Mouse (Mus musculus): Measurements from ENCODE around the gene Cd300c2. TPM values are rescaled to one million over a fixed set of nuclear protein-coding genes. Genes with fewer than 3 reads are reported as not detected.
A peak's percentile ranks its signal among the peaks of the same experiment; 100 is the strongest.

Cd300c2 gene
- polyA plus RNA-seq, 1 experiment from 2014 or later: 0.14 TPM

DNA sequence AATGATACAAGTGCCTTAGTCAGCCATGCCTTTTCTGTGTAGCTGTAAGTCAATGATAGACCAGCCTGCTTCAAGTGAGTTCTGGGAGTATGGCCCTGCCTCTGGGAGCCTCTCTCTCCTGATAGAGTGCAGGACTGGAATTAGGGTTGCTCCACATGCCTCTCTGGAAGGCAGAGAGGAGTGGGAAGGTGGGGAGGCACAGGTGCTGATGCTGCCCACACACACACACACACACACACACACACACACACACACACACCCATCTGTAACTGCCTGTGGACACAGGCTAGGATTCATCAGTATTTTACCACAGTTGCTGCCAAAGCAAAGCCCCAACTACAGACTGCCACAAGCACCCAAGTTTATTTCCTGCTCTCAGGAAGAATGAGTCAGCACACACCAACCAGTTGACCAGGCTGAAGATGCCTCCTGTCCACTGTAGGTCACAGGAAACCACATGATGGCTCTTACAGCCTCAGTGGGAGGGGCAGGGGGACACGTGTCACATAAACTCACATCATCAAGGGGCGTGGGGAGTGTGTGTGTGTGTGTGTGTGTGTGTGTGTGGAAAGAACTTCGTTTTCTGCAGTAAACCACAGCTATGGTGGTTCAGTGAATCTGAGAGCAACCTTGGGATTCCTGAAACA is 36.4 kb downstream of the Cd300c2 start:
- DNase-seq (ENCODE audit: low read depth, low spot score) (no peak), ATAC-seq (peak; percentile 57)
- CTCF ChIA-PET: no interaction called here
- H3K27me3 ChIP-seq: no peaks in the 10 kb centered on the region
- POLR2A ChIA-PET: no interaction called here
- in situ Hi-C loops (cut with MboI; ENCODE audit: low pct_unique_long_range_greater_than_20kb): no loop called here
- no peak for TF ChIP-seq CTCF (IDR thresholded peaks at IDR 0.05)

DNA sequence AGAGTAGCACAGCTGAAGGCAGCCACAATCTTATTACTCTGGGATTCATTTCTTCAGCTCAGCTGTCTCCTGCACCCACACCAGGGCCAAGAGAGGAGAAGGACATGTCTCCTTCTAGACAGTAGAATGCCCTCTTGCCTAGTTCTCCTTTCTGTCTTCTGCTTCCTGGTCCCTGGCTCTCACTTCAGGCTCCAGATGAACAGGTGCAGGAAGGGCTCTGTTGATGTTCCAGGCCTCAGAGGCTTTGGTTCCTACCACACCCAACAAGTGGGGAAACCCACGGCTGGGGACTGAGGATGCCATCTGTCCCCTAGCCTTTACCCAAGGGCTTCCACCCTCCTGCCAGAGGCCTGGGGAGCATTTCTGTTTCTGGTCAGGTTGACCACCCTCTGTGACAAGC is 41.3 kb downstream of the Cd300c2 start:
- H3K27me3 ChIP-seq: no peaks in the 10 kb centered on the region
- ChIA-PET POLR2A (no interaction called here), CTCF (no interaction called here)
- DNase-seq (ENCODE audit: low read depth, low spot score) (no peak), ATAC-seq (no peak)
- no peak for TF ChIP-seq CTCF (IDR thresholded peaks at IDR 0.05)
- in situ Hi-C loops (cut with MboI; ENCODE audit: low pct_unique_long_range_greater_than_20kb): no loop called here

Other genes with a start within 250 kb of the Cd300c2 start
- gene Kif19a, start 236.5 kb downstream of the Cd300c2 start, polyA plus RNA-seq (2021): 0.49 TPM
- gene Btbd17, start 205.9 kb downstream of the Cd300c2 start, polyA plus RNA-seq (2021): 0.45 TPM
- gene Gpr142, start 203.0 kb downstream of the Cd300c2 start, polyA plus RNA-seq (2021): 0.12 TPM
- gene Gprc5c, start 150.7 kb downstream of the Cd300c2 start, polyA plus RNA-seq (2021): 234 TPM
- gene Cd300a, start 111.8 kb downstream of the Cd300c2 start, polyA plus RNA-seq (2021): 0.78 TPM
- 0.03 TPM for gene Cd300lb, start 67.5 kb downstream of the Cd300c2 start, polyA plus RNA-seq (2021)
- gene Cd300c, start 32.7 kb downstream of the Cd300c2 start, polyA plus RNA-seq (2021): not detected
- 0.08 TPM for gene Cd300ld, start 12.0 kb downstream of the Cd300c2 start, polyA plus RNA-seq (2021)
- gene Cd300ld2, start 14.3 kb upstream of the Cd300c2 start, polyA plus RNA-seq (2021): not detected
- not detected for gene Cd300ld4, start 25.1 kb upstream of the Cd300c2 start, polyA plus RNA-seq (2021)
- gene Cd300ld5, start 35.9 kb upstream of the Cd300c2 start, polyA plus RNA-seq (2021): not detected
- not detected for gene Cd300ld3, start 46.5 kb upstream of the Cd300c2 start, polyA plus RNA-seq (2021)
- 0.04 TPM for gene Cd300e, start 60.3 kb upstream of the Cd300c2 start, polyA plus RNA-seq (2021)
- gene Rab37, start 89.6 kb upstream of the Cd300c2 start, polyA plus RNA-seq (2021): 0.35 TPM
- not detected for gene Cd300lf, start 132.1 kb upstream of the Cd300c2 start, polyA plus RNA-seq (2021)
- gene Slc9a3r1, start 161.5 kb upstream of the Cd300c2 start, polyA plus RNA-seq (2021): 98.7 TPM
- gene Tmem104, start 185.6 kb upstream of the Cd300c2 start, polyA plus RNA-seq (2021): 10.2 TPM
- 28.0 TPM for gene Nat9, start 186.0 kb upstream of the Cd300c2 start, polyA plus RNA-seq (2021)

All from Patski (cell line).